Mouse (Mus musculus): ENCODE results near the gene Rab3d. TPM values are rescaled to one million over a fixed set of nuclear protein-coding genes. Genes with fewer than 3 reads are reported as not detected.

Gene Rab3d
- total RNA-seq, 2 experiments from 2014 or later, result 17.5 to 24.8 TPM

- no peak for DNase-seq (ENCODE audit: low spot score in 2 of 2)
- intact Hi-C loops (cut with DNase I), result no loop called here
Observed at GRCm38 (mm10) chr9:21859606-21860005, 58.4 kb downstream of the Rab3d start.

DNA sequence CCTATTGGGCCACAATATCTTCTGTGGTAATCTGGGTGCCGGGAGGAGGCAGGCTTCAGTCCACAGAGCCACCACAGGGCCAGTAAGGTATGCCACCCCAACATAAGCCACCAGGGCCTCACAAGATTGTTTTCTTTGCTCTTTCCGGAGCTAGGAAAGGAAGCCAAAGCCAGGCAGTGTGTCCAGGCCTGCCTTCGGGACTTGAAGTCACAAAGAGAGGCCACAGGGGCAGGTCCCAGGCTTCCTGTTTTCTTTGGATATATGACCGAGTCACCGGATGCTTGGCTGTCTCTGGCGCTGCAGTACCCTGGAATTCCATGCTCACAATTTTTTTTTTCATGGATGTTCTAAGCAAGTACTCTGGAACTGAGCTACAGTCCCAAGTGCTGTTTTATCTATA is 59.9 kb downstream of the Rab3d start:
- intact Hi-C loops (cut with DNase I), result no loop called here
- DNase-seq (ENCODE audit: low spot score in 2 of 2), result no peak

- no peak for DNase-seq (ENCODE audit: low spot score in 2 of 2)
- intact Hi-C loops (cut with DNase I), result no loop called here
Observed at GRCm38 (mm10) chr9:21857501-21857900, 60.5 kb downstream of the Rab3d start.

Other genes starting within 250 kb of the Rab3d start
- gene Ldlr, start 194.7 kb downstream of the Rab3d start, total RNA-seq (2021), result 10 to 100 TPM; 13.5 to 16.7 TPM
- 1 to 10 TPM; 2.6 to 2.7 TPM for gene Spc24, start 157.9 kb downstream of the Rab3d start, total RNA-seq (2021)
- gene Kank2, start 119.4 kb downstream of the Rab3d start, total RNA-seq (2021), result 1 to 10 TPM; 7.4 to 7.6 TPM
- not detected for gene Angptl8, start 82.7 kb downstream of the Rab3d start, total RNA-seq (2021)
- 10 to 100 TPM; 18.5 to 22.6 TPM for gene Dock6, start 65.6 kb downstream of the Rab3d start, total RNA-seq (2021)
- gene Ccdc159, start 9.3 kb upstream of the Rab3d start, total RNA-seq (2021), result 10 to 100 TPM; 12.5 to 14.7 TPM
- gene Tmem205, start 9.4 kb upstream of the Rab3d start, total RNA-seq (2021), result 10 to 100 TPM; 28.0 to 33.5 TPM
- gene Plppr2, start 18.8 kb upstream of the Rab3d start, total RNA-seq (2021), result 100 to 1,000 TPM; 262 to 263 TPM
- gene Swsap1, start 37.6 kb upstream of the Rab3d start, total RNA-seq (2021), result 10 to 100 TPM; 14.4 to 15.0 TPM
- gene Epor, start 45.3 kb upstream of the Rab3d start, total RNA-seq (2021), result 1 to 10 TPM; 1.4 to 3.4 TPM
- 1 to 10 TPM; 1.7 to 2.4 TPM for gene Rgl3, start 71.3 kb upstream of the Rab3d start, total RNA-seq (2021)
- 1 to 10 TPM; 7.3 to 7.7 TPM for gene Ccdc151, start 84.4 kb upstream of the Rab3d start, total RNA-seq (2021)
- 100 to 1,000 TPM in 1 of 2 experiments, 10 to 100 TPM in 1; 98.9 to 102 TPM for gene Prkcsh, start 84.6 kb upstream of the Rab3d start, total RNA-seq (2021)
- 100 to 1,000 TPM; 155 to 168 TPM for gene Elavl3, start 133.8 kb upstream of the Rab3d start, total RNA-seq (2021)
- gene Gm49318, start 153.1 kb upstream of the Rab3d start, total RNA-seq (2021), result 1 to 10 TPM; 1.4 to 3.7 TPM
- gene Zfp653, start 153.2 kb upstream of the Rab3d start, total RNA-seq (2021), result 10 to 100 TPM; 19.0 to 21.6 TPM
- gene Ecsit, start 167.2 kb upstream of the Rab3d start, total RNA-seq (2021), result 10 to 100 TPM; 41.5 to 43.2 TPM
- under 1 TPM; 0.88 to 0.93 TPM for gene Cnn1, start 181.0 kb upstream of the Rab3d start, total RNA-seq (2021)
- 10 to 100 TPM; 62.0 to 64.2 TPM for gene Elof1, start 199.0 kb upstream of the Rab3d start, total RNA-seq (2021)
- gene Acp5, start 217.5 kb upstream of the Rab3d start, total RNA-seq (2021), result under 1 TPM; 0.40 to 0.53 TPM
- 10 to 100 TPM; 33.1 to 51.9 TPM for gene Pigyl, start 238.7 kb upstream of the Rab3d start, total RNA-seq (2021)